Mouse (Mus musculus): ENCODE measurements around the gene Nrsn2. TPM values are rescaled to one million over a fixed set of nuclear protein-coding genes. Genes with fewer than 3 reads are reported as not detected.

The Nrsn2 gene
- polyA plus RNA-seq, 1 experiment from 2014 or later = 0.68 TPM

DNA sequence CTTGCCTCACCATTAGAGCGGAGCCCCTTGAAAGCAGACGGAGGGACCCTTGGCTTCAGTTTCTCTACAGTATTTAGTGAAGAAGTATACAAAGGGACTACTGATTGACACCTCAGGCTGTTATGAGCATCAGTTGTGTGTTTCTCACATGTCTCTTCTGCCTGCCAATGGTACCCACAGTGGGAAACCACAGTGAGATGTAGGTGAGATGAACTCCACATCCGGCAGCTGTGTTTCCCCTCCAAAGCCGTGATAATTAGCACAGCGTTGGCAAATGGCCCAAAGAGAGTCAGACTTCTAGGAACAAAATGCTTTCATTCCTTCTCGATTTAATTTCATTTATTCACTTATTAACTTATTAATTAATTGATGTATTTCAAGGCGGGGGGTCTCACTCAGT, 4.3 kb downstream of the Nrsn2 start:
- H3K4me1 ChIP-seq (replicated peaks; ENCODE audit: insufficient read depth, low read length) = no peaks in the 10 kb centered on the region
- H3K27me3 ChIP-seq (ENCODE audit: insufficient read depth, low read length) = peaks cover 6% of the 10 kb centered on the region; the same call in 1 of the 2 replicates
- no peak overlapping the region for H3K4me2 ChIP-seq (ENCODE audit: low read length)
- no peaks in the 10 kb centered on the region for H3K36me3 ChIP-seq (ENCODE audit: insufficient read depth, low read length)
- no peak overlapping the region for H3K27ac ChIP-seq
- WGBS = 75% methylated on average over 7 of the region's 7 CpGs
- H3K9me3 ChIP-seq (replicated peaks; ENCODE audit: low read length) = no peaks in the 10 kb centered on the region
- H3K4me3 ChIP-seq (replicated peaks; ENCODE audit: low read depth, low read length) = no peak overlapping the region
- H3K9ac ChIP-seq (ENCODE audit: low read depth, low read length) = no peak overlapping the region
- TF ChIP-seq CTCF (IDR thresholded peaks at IDR 0.05; ENCODE audit: low read depth) = no peak
- no peak for DNase-seq (ENCODE audit: low spot score)
- ATAC-seq (replicated peaks; ENCODE audit: low FRiP score, low read depth) = no peak

DNA sequence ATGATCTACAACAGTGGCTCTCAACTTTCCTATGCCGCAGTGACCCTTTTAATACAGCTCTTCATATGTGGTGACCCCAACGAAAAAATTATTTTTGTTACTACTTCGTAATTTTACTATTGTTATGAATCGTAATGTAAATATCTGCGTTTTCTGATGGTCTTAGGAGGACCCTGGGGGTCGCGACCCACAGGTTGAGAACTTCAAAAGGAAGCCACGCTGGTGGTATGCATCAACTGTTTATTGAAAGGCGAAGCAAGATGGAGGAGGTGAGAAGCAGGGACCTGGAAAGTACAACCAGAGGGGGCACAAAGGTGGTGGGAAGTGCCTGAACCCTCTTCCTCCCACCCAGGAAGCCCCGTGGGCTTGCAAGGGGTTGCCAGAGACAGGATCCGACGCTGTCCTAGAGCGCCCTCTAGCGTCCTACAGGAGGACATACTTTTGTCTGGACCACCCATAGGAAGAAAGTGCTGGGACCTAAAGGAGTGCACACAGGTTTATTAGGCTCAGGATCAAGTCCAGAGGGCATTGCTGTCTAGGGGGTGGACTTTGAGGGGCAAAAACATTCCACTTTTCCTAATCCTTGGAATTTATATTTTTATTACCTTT, 7.8 kb downstream of the Nrsn2 start:
- H3K36me3 ChIP-seq (ENCODE audit: insufficient read depth, low read length) = no peaks in the 10 kb centered on the region
- H3K4me1 ChIP-seq (replicated peaks; ENCODE audit: insufficient read depth, low read length) = no peaks in the 10 kb centered on the region
- ATAC-seq (replicated peaks; ENCODE audit: low FRiP score, low read depth) (0 out of 2 replicates have a peak, but pooled peaks have one; percentile 52), DNase-seq (ENCODE audit: low spot score) (peak; percentile 77)
- no peak overlapping the region for H3K4me3 ChIP-seq (replicated peaks; ENCODE audit: low read depth, low read length)
- no peak overlapping the region for H3K4me2 ChIP-seq (ENCODE audit: low read length)
- H3K9me3 ChIP-seq (replicated peaks; ENCODE audit: low read length) = no peaks in the 10 kb centered on the region
- H3K27ac ChIP-seq = no peak overlapping the region
- 34% methylated on average over 14 of the region's 14 CpGs for WGBS
- H3K27me3 ChIP-seq (ENCODE audit: insufficient read depth, low read length) = no peaks in the 10 kb centered on the region
- H3K9ac ChIP-seq (ENCODE audit: low read depth, low read length) = no peak overlapping the region
- peak; percentile 91 for TF ChIP-seq CTCF (IDR thresholded peaks at IDR 0.05; ENCODE audit: low read depth)

DNA sequence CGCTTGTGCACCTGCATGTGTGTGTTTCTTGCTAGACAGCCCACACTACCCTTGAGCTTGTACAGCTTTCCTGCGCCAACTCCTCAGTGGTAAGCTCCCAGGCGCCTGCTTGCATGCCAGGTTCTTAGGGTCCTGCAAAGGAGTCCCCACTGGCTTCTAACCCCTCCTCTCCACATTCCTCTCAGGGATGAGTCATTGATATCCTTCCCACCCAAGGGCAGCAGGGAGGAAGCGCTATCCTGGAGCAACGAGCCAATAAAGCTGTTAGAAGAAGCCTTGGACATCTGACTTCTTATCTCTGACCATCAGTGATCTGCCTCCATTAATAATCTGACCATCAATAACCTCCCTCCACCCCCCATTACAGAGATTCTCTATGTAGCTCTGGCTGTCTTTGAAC, 8.5 kb downstream of the Nrsn2 start:
- no peak overlapping the region for H3K27ac ChIP-seq
- H3K36me3 ChIP-seq (ENCODE audit: insufficient read depth, low read length) = no peaks in the 10 kb centered on the region
- H3K9ac ChIP-seq (ENCODE audit: low read depth, low read length) = no peak overlapping the region
- no peaks in the 10 kb centered on the region for H3K27me3 ChIP-seq (ENCODE audit: insufficient read depth, low read length)
- TF ChIP-seq CTCF (IDR thresholded peaks at IDR 0.05; ENCODE audit: low read depth) = no peak
- no peaks in the 10 kb centered on the region for H3K9me3 ChIP-seq (replicated peaks; ENCODE audit: low read length)
- ATAC-seq (replicated peaks; ENCODE audit: low FRiP score, low read depth) = no peak
- 67% methylated on average over 5 of the region's 5 CpGs for WGBS
- H3K4me3 ChIP-seq (replicated peaks; ENCODE audit: low read depth, low read length) = no peak overlapping the region
- DNase-seq (ENCODE audit: low spot score) = no peak
- no peaks in the 10 kb centered on the region for H3K4me1 ChIP-seq (replicated peaks; ENCODE audit: insufficient read depth, low read length)
- no peak overlapping the region for H3K4me2 ChIP-seq (ENCODE audit: low read length)

DNA sequence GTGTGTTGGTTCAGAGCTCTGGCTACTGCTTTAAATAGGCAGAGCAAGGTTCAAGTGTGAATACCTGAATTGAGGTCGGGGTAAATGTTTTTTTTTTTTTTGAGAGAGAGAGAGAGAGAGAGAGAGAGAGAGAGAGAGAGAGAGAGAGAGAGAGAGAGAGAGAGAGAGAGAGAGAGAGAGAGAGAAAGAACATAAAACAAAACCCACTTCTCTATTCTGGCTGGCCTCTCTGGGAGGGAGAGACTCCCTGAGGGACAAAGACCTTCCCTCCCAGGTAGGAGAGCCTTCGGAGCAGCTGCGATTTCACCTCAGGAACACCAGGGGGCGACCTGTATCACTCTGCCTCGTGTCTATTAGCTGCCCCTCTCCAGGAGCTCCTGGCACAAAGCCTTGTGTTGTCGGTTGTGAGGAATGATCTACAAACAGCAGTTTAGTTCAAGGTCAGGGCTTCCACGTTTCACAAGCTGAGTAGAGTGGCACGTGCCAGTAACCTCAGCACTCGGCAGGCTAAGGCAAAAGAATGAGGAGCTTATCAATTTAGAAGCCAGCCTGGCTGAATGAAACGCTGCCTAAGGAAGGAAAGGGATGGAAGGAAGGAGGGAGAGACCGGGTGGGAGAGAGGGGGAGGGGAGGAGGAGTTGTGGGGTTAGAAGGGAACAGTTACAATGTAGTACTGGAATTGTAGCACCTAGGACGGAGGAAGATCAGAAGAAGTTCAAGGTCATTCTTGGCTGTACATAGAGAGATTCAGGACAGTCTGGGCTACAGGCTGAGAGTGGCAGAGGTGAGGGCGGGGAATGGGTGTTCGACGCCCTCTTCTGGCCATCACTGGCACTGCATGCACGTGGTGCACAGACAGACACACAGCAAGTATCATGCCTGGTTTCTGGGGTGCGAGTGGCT, 12.9 kb downstream of the Nrsn2 start:
- peak; percentile 82 for ATAC-seq (replicated peaks; ENCODE audit: low FRiP score, low read depth)
- no peaks in the 10 kb centered on the region for H3K36me3 ChIP-seq (ENCODE audit: insufficient read depth, low read length)
- 8% methylated on average over 17 of the region's 17 CpGs for WGBS
- peak overlapping the region; percentile 47 for H3K4me2 ChIP-seq (ENCODE audit: low read length)
- DNase-seq (ENCODE audit: low spot score) = peak; percentile 93
- H3K9ac ChIP-seq (ENCODE audit: low read depth, low read length) = no peak overlapping the region
- no peaks in the 10 kb centered on the region for H3K9me3 ChIP-seq (replicated peaks; ENCODE audit: low read length)
- no peaks in the 10 kb centered on the region for H3K4me1 ChIP-seq (replicated peaks; ENCODE audit: insufficient read depth, low read length)
- peak; percentile 79 for TF ChIP-seq CTCF (IDR thresholded peaks at IDR 0.05; ENCODE audit: low read depth)
- peak overlapping the region; percentile 72; the same call in 1 of the 2 replicates for H3K27ac ChIP-seq
- no peaks in the 10 kb centered on the region for H3K27me3 ChIP-seq (ENCODE audit: insufficient read depth, low read length)
- no peak overlapping the region for H3K4me3 ChIP-seq (replicated peaks; ENCODE audit: low read depth, low read length)

DNA sequence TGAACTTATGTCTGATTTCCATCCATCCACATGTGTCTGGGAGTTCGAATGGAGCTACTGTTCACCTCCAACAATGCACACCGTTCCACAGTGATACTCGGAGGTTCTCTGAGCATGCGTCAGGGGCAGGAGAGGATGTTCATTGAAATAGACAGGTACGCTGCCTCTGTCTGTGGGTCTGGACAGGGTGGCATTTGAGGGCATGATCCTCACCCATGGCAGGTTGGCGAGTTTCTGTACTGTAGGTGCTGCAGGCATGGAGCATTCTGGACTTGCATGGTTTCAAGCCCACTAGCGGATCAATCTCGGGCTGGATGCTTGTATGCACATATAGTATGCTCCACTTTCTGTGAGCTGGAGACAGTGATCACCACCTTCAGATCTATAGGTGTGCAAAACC, 15.2 kb downstream of the Nrsn2 start:
- Histone ChIP-seq H3K27ac (no peak overlapping the region), H3K27me3 (ENCODE audit: insufficient read depth, low read length) (no peaks in the 10 kb centered on the region), H3K9ac (ENCODE audit: low read depth, low read length) (no peak overlapping the region), H3K36me3 (ENCODE audit: insufficient read depth, low read length) (no peaks in the 10 kb centered on the region), H3K4me1 (replicated peaks; ENCODE audit: insufficient read depth, low read length) (no peaks in the 10 kb centered on the region), H3K4me3 (replicated peaks; ENCODE audit: low read depth, low read length) (no peak overlapping the region), H3K4me2 (ENCODE audit: low read length) (no peak overlapping the region), H3K9me3 (replicated peaks; ENCODE audit: low read length) (no peaks in the 10 kb centered on the region)
- 88% methylated on average over 8 of the region's 8 CpGs for WGBS
- no peak for TF ChIP-seq CTCF (IDR thresholded peaks at IDR 0.05; ENCODE audit: low read depth)
- no peak for ATAC-seq (replicated peaks; ENCODE audit: low FRiP score, low read depth)
- no peak for DNase-seq (ENCODE audit: low spot score)

DNA sequence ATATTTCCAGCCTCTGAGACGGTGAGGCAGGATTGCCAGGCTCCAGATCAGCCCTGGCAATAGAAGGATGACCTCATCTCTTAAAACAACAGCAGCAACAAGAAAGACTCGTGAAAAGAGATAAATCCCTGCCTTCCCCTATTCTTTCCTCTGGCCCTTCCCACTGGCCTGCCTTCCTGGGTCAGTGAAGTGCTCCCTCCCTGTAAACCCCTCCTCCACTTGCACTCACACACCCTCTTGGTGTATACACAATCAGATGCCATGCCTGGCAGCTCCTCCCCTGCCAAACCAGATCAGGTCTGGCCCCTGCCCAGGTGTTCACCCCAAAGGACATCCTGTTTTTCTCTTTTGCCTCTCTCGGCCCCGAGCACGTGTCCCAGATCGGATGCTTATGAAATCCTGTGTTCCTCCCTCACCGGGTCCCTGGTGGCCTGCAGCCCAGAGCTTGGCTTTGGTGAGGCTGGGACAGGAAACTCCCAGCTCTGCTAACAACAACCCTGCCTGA, 16.1 kb downstream of the Nrsn2 start:
- Histone ChIP-seq H3K9me3 (replicated peaks; ENCODE audit: low read length) (no peaks in the 10 kb centered on the region), H3K4me1 (replicated peaks; ENCODE audit: insufficient read depth, low read length) (no peaks in the 10 kb centered on the region), H3K36me3 (ENCODE audit: insufficient read depth, low read length) (no peaks in the 10 kb centered on the region), H3K27ac (no peak overlapping the region), H3K4me2 (ENCODE audit: low read length) (no peak overlapping the region), H3K4me3 (replicated peaks; ENCODE audit: low read depth, low read length) (no peak overlapping the region), H3K9ac (ENCODE audit: low read depth, low read length) (no peak overlapping the region), H3K27me3 (ENCODE audit: insufficient read depth, low read length) (no peaks in the 10 kb centered on the region)
- peak; percentile 51 for DNase-seq (ENCODE audit: low spot score)
- ATAC-seq (replicated peaks; ENCODE audit: low FRiP score, low read depth) = no peak; the same call in 1 of the 2 replicates
- TF ChIP-seq CTCF (IDR thresholded peaks at IDR 0.05; ENCODE audit: low read depth) = no peak
- WGBS = 21% methylated on average over 7 of the region's 7 CpGs
